Mouse (Mus musculus): ENCODE measurements around the gene Kitl. TPM values are rescaled to one million over a fixed set of nuclear protein-coding genes. Genes with fewer than 3 reads are reported as not detected.

Kitl gene
- polyA plus RNA-seq (2012; rRNA removed), result 4.9 and 15.2 TPM in 2 replicates

- WGBS, result under 1% methylated on average over 70 of the region's 70 CpGs
- Histone ChIP-seq H3K4me1 (ENCODE audit: control insufficient read depth, insufficient read depth, insufficient read length, low read length) (peaks cover 8% of the 10 kb centered on the region; the same call in 1 of the 2 replicates), H3K27me3 (ENCODE audit: control insufficient read depth, insufficient read depth, low read length) (no peaks in the 10 kb centered on the region), H3K4me3 (ENCODE audit: low read depth, low read length) (peak within 1 kb of the TSS; percentile 90), H3K36me3 (ENCODE audit: control insufficient read depth, insufficient read depth, low read length) (no peaks in the 10 kb centered on the region), H3K27ac (ENCODE audit: insufficient read depth, low read depth, low read length) (peak within 1 kb of the TSS; percentile 80)
- TF ChIP-seq CTCF (IDR thresholded peaks at IDR 0.05; ENCODE audit: extremely low read depth, insufficient read length, insufficient replicate concordance, low read depth, low read length) (no peak), POLR2A (IDR thresholded peaks at IDR 0.05; ENCODE audit: low read depth, low read length) (peak; percentile 94)
Observed at GRCm38 (mm10) chr10:100015370-100016325, at the start of gene Kitl. Gene Kitl (plus strand): TSS chr10:100015630.

- no peaks in the 10 kb centered on the region for H3K36me3 ChIP-seq (ENCODE audit: control insufficient read depth, insufficient read depth, low read length)
- no peaks in the 10 kb centered on the region for H3K27me3 ChIP-seq (ENCODE audit: control insufficient read depth, insufficient read depth, low read length)
- H3K4me3 ChIP-seq (ENCODE audit: low read depth, low read length), result no peak overlapping the region
- H3K27ac ChIP-seq (ENCODE audit: insufficient read depth, low read depth, low read length), result no peak overlapping the region
- 38% methylated on average over 8 of the region's 8 CpGs for WGBS
- no peaks in the 10 kb centered on the region for H3K4me1 ChIP-seq (ENCODE audit: control insufficient read depth, insufficient read depth, insufficient read length, low read length)
- no peak for TF ChIP-seq CTCF (IDR thresholded peaks at IDR 0.05; ENCODE audit: extremely low read depth, insufficient read length, insufficient replicate concordance, low read depth, low read length)
- no peak for TF ChIP-seq POLR2A (IDR thresholded peaks at IDR 0.05; ENCODE audit: low read depth, low read length)
Observed at GRCm38 (mm10) chr10:99972866-99973265, 42.6 kb upstream of the Kitl start.

GRCm38 (mm10) chr10:99980096-99980495 lies 35.3 kb upstream of the Kitl start:
- Histone ChIP-seq H3K27me3 (ENCODE audit: control insufficient read depth, insufficient read depth, low read length) (no peaks in the 10 kb centered on the region), H3K27ac (ENCODE audit: insufficient read depth, low read depth, low read length) (no peak overlapping the region), H3K36me3 (ENCODE audit: control insufficient read depth, insufficient read depth, low read length) (no peaks in the 10 kb centered on the region), H3K4me3 (ENCODE audit: low read depth, low read length) (no peak overlapping the region), H3K4me1 (ENCODE audit: control insufficient read depth, insufficient read depth, insufficient read length, low read length) (peaks cover 6% of the 10 kb centered on the region; the same call in 1 of the 2 replicates)
- no peak for TF ChIP-seq POLR2A (IDR thresholded peaks at IDR 0.05; ENCODE audit: low read depth, low read length)
- no peak for TF ChIP-seq CTCF (IDR thresholded peaks at IDR 0.05; ENCODE audit: extremely low read depth, insufficient read length, insufficient replicate concordance, low read depth, low read length)
- WGBS, result 77% methylated on average over 3 of the region's 3 CpGs

GRCm38 (mm10) chr10:99980916-99981315 lies 34.5 kb upstream of the Kitl start:
- Histone ChIP-seq H3K27me3 (ENCODE audit: control insufficient read depth, insufficient read depth, low read length) (no peaks in the 10 kb centered on the region), H3K4me1 (ENCODE audit: control insufficient read depth, insufficient read depth, insufficient read length, low read length) (peaks cover 6% of the 10 kb centered on the region; the same call in 1 of the 2 replicates), H3K4me3 (ENCODE audit: low read depth, low read length) (no peak overlapping the region), H3K27ac (ENCODE audit: insufficient read depth, low read depth, low read length) (peak overlapping the region; percentile 90), H3K36me3 (ENCODE audit: control insufficient read depth, insufficient read depth, low read length) (no peaks in the 10 kb centered on the region)
- no peak for TF ChIP-seq POLR2A (IDR thresholded peaks at IDR 0.05; ENCODE audit: low read depth, low read length)
- TF ChIP-seq CTCF (IDR thresholded peaks at IDR 0.05; ENCODE audit: extremely low read depth, insufficient read length, insufficient replicate concordance, low read depth, low read length), result no peak
- 20% methylated on average over 2 of the region's 2 CpGs for whole genome bisulfite sequencing

- H3K4me1 ChIP-seq (ENCODE audit: control insufficient read depth, insufficient read depth, insufficient read length, low read length), result peaks cover 6% of the 10 kb centered on the region; the same call in 1 of the 2 replicates
- H3K4me3 ChIP-seq (ENCODE audit: low read depth, low read length), result no peak overlapping the region
- no peaks in the 10 kb centered on the region for H3K36me3 ChIP-seq (ENCODE audit: control insufficient read depth, insufficient read depth, low read length)
- TF ChIP-seq CTCF (IDR thresholded peaks at IDR 0.05; ENCODE audit: extremely low read depth, insufficient read length, insufficient replicate concordance, low read depth, low read length), result no peak
- no peak for TF ChIP-seq POLR2A (IDR thresholded peaks at IDR 0.05; ENCODE audit: low read depth, low read length)
- WGBS, result 49% methylated on average over 5 of the region's 5 CpGs
- H3K27me3 ChIP-seq (ENCODE audit: control insufficient read depth, insufficient read depth, low read length), result no peaks in the 10 kb centered on the region
- peak overlapping the region; percentile 90 for H3K27ac ChIP-seq (ENCODE audit: insufficient read depth, low read depth, low read length)
Observed at GRCm38 (mm10) chr10:99981887-99982286, 33.5 kb upstream of the Kitl start.

GRCm38 (mm10) chr10:99986745-99987144 lies 28.7 kb upstream of the Kitl start:
- WGBS, result 36% methylated on average over 8 of the region's 8 CpGs
- peak overlapping the region; percentile 42 for H3K4me3 ChIP-seq (ENCODE audit: low read depth, low read length)
- TF ChIP-seq CTCF (IDR thresholded peaks at IDR 0.05; ENCODE audit: extremely low read depth, insufficient read length, insufficient replicate concordance, low read depth, low read length) (no peak), POLR2A (IDR thresholded peaks at IDR 0.05; ENCODE audit: low read depth, low read length) (no peak)

GRCm38 (mm10) chr10:99989758-99990157 lies 25.7 kb upstream of the Kitl start:
- Histone ChIP-seq H3K27ac (ENCODE audit: insufficient read depth, low read depth, low read length) (no peak overlapping the region), H3K4me1 (ENCODE audit: control insufficient read depth, insufficient read depth, insufficient read length, low read length) (no peaks in the 10 kb centered on the region), H3K27me3 (ENCODE audit: control insufficient read depth, insufficient read depth, low read length) (no peaks in the 10 kb centered on the region), H3K36me3 (ENCODE audit: control insufficient read depth, insufficient read depth, low read length) (no peaks in the 10 kb centered on the region), H3K4me3 (ENCODE audit: low read depth, low read length) (no peak overlapping the region)
- TF ChIP-seq CTCF (IDR thresholded peaks at IDR 0.05; ENCODE audit: extremely low read depth, insufficient read length, insufficient replicate concordance, low read depth, low read length) (no peak), POLR2A (IDR thresholded peaks at IDR 0.05; ENCODE audit: low read depth, low read length) (no peak)

More at GRCm38 (mm10) chr10:99986745-99987144, 28.7 kb upstream of the Kitl start:
- H3K4me1 ChIP-seq (ENCODE audit: control insufficient read depth, insufficient read depth, insufficient read length, low read length), result peaks cover 2% of the 10 kb centered on the region; the same call in 1 of the 2 replicates
- H3K27me3 ChIP-seq (ENCODE audit: control insufficient read depth, insufficient read depth, low read length), result no peaks in the 10 kb centered on the region
- H3K27ac ChIP-seq (ENCODE audit: insufficient read depth, low read depth, low read length), result no peak overlapping the region
- no peaks in the 10 kb centered on the region for H3K36me3 ChIP-seq (ENCODE audit: control insufficient read depth, insufficient read depth, low read length)

Data from small intestine, adult 2 months (tissue).